Mouse (Mus musculus): ENCODE data around the gene Hoxd8.

Hoxd8 gene

DNA sequence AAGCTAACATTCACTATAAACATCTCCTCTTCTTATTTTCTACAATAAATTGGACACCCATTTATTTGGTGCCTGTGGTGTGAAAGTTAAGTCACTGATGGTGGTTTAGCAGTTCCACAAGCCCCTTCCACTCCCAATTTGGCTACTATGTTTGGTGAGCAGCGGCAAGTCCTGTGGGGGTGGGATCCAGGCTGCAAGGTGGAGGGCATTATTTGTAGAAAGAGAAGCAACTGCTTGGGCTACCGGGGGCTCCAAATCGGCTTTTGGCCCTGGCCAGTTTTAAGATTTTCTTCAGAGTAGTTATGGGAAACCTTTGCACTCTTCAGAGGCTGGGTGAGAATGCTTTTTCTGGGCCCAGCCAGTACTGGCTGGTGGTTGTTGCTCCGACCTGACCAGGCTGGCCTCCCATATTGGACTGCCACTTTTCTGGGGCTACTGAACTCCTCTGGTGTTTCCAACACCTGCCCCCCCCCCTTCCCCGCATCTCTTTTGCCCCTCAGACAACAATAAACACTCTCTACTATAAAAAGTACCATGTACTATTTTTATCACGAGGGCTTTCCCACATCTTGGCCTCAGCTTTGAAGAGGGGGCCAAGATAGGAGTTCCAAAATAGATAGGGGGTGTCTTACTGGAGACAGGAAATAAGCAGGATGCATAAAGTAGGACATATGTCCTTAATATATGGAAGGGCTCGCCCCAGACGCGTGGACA lies 27.5 kb downstream of the Hoxd8 start:
- no peak for ATAC-seq (ENCODE audit: insufficient number of reproducible peaks, low FRiP score, low TSS enrichment)

DNA sequence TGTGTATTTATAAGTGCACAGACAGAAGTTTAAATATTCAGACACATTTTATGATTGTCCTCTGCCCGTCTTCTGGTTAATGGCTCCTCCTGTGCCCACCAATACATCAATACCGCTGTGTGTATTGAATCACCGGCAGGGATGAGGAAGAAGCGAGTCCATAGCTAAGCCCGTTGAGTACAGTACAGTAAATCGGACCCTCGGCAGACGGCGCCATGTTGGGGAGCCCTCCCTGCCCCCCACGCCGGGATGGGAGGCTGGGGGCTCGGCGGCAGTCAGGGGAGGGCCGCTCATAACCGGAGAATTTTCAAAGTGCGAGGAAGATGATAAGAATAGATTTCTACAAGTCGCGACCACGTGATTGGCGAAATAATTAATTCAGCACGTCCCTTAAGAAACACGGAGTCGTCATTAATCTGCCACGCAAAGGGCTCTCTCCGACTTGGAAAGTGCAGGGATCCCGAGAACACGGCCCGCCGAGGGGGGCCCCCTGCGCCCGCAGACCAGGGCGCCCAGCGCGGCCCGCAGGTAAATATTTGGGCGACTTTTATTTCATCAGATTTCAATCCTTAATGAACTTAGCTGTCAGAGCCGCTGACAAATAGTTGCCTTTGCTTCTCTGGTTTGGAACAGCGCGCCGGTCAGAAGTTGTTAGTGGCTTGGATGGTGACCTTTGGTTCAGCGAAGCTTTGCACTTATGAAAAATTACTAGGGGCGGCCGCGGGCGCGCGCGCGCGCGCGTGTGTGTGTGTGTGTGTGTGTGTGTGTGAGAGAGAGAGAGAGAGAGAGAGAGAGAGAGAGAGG lies 28.3 kb downstream of the Hoxd8 start:
- ATAC-seq (ENCODE audit: insufficient number of reproducible peaks, low FRiP score, low TSS enrichment) = no peak

DNA sequence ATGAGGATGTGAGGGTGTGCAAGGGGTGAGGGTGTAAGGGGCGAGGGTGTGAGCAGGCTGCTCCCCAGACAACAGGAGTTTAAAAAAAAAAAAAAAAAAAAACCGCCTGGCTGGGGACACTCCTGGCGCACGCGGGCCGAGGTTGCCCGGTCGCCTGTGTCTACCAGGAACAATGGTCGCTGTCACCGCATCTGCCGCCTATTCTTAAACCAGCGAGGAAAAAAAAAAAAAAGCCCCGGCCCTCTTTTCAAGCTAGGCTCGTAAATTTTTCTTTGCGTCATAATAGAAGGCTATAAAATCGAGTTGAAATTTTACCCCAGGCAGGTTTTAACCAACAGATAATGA lies 28.9 kb downstream of the Hoxd8 start:
- ATAC-seq (ENCODE audit: insufficient number of reproducible peaks, low FRiP score, low TSS enrichment) = no peak

DNA sequence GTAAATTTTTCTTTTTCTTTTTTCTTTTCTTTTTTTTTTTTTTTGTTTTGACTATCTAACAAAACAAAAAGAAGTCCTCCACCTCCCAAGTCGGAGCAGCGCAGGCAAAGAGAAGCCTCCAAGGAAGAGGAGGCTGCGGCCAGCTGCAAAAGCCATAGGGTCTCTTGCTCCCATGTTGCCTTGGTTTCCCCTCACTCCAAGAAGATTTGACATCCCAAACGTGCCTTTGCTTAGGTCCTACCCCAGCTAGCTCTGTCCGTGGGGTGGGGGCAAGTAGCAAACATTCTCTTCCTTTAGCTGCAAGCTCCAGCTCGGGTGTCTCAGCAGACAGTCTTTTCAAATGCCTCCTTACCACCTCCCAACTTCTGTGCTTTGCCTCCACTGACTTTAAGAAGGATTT lies 29.4 kb downstream of the Hoxd8 start:
- ATAC-seq (ENCODE audit: insufficient number of reproducible peaks, low FRiP score, low TSS enrichment) = no peak

DNA sequence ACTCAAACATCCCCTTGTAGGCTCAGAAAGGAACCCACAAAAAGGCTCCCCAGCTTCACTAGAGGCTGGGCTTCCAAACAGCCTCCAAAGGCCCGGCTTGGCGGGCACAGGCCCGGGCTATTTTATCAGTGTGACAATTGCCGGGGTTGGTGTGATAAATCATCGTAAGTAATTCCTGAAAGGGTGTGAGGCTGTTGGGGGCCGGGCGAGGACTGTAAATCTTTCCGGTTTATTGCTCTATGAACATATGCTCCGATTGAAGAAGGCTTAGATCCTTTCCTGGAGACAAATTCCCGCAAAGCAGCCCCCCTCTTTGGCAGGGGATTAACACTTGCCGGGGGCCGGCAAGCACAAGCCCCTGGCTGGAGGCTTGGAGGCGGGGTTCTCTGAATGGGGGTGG lies 30.0 kb downstream of the Hoxd8 start:
- ATAC-seq (ENCODE audit: insufficient number of reproducible peaks, low FRiP score, low TSS enrichment) = no peak

DNA sequence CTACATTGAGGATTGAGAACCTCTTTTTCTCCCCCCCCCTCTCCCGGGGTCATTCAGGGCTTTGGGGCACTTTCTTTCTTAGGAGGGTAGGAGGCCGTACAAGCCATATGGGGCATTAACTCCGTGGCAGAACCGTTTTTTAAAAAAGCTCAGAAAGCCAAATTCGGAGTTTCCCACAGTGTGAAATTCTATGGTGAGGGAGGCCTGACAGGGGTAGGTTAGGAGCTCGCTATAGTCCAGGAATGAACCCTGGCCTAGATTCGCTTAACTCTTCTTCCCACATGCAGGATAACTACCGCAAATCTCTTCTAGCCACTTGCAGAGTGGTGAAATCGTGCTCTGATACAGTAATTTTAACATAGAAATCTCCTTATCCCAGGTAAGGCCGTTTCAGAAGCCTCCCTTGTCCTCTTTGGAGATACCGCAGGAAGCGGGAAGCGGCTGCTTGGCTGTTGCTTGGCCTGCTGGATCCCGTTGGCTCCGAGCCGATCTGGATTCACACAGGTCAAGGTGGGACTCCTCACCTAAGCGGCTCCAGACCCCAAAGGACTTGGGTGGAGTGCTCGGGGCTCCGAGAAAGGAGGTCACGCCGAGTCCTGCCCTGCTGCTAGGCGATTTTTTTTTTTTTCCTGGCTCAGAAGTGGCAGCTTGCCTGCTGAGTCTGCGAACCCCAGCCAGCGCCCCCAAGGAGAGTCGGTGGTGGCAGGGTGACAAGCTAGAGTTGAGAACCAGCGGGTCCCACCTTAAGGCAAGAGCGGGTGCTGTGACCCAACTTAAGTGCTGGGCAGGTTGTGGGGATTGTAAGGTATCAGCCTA lies 30.8 kb downstream of the Hoxd8 start:
- ATAC-seq (ENCODE audit: insufficient number of reproducible peaks, low FRiP score, low TSS enrichment) = no peak

DNA sequence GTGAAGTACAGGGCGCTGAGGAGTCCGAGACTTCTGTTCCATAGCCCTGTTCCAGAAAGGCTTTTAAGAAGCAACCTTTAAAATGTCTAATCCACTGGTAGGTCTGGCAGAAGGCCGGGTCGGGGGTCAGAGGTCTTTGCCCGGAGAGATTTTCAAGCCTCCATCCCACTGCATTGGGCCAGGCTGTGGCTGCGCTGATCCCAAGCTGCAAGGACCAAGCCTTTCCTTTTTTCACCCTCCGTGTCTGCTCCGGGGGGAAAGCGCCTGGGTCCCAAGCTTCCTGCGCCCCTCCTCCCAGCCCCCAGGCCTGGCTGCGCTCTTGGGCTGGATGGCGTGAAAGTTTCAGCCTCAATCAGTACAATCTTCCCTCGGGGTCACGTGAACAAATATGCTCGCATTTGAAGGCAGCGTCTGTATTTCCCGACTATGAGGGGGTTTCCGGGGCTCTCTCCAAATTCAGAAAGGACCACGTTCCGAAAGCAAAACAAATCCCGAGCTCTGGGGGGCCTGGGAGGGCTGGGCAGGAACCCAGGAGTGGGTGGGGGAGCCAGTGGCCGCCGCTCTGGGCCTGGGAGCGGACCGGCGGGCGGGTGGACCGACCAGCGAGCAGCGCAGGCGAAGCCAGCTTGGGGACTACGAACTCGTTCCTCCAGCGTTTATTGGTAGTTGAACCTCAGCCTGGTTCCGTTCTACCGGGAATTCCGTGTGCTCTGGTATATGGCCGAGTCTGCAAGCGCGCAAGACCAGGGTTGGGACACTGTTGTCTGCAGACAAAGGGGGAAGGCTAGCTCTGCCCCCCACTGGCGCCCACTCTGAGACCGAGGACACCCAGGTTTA lies 31.7 kb downstream of the Hoxd8 start:
- no peak for ATAC-seq (ENCODE audit: insufficient number of reproducible peaks, low FRiP score, low TSS enrichment)

DNA sequence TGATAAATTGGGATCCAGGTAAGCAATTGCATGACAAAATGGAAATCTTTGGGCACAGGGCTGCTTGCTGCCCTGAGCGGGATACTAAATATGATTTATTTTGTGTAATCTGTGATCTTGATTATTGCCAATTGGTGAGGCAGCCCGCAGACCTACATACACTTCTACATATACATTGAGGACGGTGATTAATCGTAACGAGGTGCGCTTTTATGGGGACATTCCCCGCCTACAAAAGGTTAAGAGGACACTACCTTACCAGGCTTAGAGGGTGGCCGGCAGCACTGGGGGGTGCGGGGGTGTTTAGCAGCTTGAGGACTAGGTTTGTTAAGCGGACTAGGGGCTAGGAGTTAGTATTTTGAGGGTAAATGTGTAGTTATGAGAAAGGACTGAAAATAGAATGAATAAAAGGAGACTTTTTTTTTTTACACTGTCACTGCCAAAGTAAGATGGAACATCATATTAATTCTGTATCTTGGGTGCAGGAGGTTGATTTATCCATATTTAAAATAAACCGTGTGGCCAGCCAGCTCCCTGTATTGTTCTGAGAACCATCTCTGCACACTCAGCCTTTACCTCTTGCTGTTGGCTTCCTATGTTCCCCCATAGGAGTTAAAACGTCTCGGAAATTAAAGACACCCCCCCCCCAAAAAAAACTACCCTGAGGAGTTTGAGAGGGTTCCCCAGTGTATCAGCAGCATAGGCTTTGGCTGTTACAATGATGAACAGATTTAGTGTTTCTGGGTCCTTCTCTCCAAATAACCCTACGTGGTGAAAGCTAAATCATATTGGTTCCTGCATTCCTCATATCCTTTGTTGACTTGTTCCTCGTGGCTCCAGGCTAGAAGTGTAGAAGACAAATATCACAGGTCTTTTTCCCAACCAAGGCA lies 32.5 kb downstream of the Hoxd8 start:
- no peak for ATAC-seq (ENCODE audit: insufficient number of reproducible peaks, low FRiP score, low TSS enrichment)

DNA sequence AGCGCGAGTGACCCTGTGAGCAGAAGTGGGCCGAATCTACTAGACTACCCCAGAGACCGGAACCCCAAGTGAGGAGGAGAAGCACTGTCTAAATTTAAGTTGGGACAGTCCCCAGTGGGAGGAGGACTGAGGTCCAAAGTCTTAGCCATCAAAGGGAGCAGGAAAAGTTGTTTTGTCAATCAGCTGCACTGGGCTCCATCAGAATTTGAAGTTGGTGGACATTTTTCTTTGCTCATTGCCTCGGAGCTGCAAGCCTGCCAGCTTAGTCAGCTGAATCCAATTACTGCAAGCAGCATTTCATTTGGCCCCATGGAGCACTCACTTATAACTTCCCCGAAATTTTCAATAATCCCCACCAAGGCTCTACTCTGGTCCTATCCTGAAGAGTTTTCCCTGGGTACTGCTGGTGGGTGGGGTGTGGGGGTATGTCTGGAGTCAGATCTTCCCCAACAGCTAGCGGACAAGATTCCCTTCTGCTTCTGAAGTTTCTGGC lies 33.2 kb downstream of the Hoxd8 start:
- no peak for ATAC-seq (ENCODE audit: insufficient number of reproducible peaks, low FRiP score, low TSS enrichment)

DNA sequence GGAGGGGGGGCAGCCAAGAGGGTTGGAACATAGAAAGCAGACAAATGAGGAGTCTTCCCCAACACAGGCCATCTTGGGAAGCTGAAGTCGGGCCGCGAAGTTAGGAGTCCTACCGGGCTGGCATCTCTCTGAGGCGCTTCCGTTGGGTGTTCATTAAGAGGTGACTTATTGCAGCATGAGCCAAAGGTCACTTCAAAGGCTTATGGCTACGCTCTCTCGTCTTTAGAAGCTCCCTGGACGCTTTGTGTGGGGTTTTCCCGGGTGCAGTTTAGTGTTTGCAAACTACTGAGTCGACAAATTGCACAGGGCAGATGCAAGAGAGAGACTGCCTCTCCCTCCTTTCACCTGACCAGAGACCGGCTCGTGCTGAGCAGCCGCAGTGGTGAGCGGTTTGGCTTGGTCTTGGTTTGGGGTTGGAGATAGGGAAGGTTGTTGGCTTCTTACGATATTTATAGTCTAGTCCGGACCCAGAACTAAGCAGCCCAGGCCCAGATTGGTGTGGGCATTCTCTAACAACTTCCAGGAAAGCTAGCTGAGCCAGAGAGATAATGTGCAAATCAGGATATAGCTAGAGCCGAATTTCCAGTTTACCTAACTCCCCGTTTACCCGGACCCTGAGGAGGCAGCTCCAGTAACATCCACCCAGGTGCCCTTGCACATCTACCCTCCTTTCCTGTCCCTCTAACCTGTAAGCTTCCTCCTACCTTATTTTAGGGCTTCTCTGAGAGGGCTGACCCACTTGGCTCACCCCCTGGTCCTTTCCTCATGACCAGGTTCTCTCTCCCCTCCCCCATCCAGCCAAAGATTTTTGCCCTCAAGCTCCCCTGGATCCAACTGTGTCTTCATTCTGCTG lies 34.4 kb downstream of the Hoxd8 start:
- no peak for ATAC-seq (ENCODE audit: insufficient number of reproducible peaks, low FRiP score, low TSS enrichment)

DNA sequence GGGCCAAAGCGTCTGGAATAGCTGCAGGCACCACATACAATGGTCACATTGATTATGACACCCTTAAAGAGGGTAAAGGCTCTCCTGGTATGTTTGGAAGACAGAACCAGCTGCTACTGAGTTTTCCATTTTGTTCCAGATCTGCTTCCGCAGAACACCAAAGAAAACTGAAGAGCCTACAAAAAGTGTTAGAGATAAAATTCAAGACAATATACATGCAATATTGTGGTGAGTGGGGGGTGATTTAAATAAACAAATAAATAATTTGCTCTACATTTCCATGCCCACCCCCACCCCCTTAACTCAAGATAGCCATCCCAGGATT lies 35.0 kb downstream of the Hoxd8 start:
- no peak for ATAC-seq (ENCODE audit: insufficient number of reproducible peaks, low FRiP score, low TSS enrichment)

DNA sequence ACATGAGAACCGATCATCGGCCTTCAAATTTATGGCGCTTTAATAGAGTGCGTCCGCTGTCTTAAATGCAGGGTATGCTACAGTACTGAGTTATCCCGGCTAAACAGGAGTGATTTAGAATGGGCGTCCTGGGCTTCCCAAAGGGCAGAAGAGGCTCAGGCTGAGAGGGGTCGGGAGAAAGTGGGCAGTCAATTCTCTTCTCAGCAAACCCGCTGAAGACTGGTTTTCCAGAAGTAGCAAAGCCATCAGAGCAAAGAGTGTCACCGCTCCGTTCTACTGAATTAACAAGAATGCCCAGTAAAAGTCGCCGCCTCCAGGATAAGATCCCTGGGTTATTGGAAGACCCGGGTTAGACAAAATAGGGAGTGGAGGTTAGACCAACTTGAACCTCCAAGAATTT lies 35.5 kb downstream of the Hoxd8 start:
- no peak for ATAC-seq (ENCODE audit: insufficient number of reproducible peaks, low FRiP score, low TSS enrichment)

DNA sequence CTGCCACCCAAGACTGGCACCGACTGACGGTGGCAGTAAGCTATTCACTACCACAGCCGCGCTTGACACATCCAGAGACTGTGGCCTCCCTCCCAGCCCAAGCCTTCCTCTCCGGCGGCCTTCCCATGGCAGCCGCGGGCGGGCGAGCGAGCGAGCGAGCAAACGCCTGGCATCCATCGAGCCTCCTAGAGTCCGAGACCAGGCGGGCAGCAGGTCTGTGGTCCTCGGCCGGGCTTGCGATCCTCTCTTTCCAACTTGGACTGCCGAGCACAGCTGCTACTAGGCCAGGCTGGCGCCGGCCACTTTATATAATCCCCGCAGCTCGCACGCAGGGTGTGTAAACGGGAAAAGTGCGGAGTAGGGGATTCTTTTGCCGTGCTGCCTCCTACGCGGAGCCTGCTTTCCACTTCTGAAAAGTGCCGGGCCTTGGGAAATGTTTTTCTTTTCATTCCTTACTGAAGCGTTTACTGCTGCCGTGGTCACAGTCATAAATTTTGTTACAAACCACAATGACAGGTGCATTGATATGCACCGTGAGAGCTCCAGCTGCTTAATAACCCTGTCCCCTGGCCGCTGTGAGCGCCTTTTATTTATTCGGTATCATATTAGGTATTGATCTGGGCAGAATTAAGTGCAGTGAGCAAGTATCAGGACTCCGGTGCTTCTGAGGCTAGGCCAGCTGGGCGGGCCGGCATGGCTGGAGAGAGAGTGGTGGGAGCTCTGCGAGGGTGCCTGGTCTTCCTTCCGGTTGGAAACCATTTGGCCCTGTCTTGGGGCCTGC lies 36.1 kb downstream of the Hoxd8 start:
- no peak for ATAC-seq (ENCODE audit: insufficient number of reproducible peaks, low FRiP score, low TSS enrichment)

DNA sequence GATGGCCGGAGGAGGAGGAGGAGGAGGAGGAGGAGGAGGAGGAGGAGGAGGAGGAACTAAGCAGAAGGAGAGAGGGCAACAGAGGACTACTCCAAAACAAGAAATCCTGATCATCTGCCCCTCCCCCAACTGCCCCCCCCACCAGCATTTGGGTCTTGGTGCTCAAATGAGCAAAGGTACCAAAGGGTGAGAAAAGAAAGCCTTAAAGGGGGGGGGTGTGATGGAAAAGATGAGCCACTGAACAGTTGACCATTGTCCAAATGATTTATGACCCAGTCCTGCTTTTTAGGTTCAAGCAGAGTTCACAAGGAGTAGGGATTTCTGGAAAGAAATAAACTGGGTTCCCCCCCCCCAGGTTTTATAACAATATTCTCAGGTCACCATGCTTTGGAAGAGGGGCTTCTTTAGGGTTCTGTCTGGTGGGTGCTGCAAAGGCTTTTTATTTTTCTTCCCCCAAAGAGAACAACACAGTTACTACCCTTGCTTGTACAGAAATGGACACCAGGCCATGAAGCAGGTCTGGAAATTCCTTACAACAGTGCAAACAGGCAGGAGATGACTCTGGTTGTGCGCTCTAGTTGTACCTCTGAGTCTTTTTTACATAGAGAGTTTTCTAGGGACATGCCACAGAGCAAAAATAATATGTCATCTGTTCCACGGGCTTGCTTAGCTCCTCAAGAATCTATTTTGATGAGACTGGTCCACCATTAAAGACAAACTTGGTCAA lies 37.0 kb downstream of the Hoxd8 start:
- ATAC-seq (ENCODE audit: insufficient number of reproducible peaks, low FRiP score, low TSS enrichment) = no peak

DNA sequence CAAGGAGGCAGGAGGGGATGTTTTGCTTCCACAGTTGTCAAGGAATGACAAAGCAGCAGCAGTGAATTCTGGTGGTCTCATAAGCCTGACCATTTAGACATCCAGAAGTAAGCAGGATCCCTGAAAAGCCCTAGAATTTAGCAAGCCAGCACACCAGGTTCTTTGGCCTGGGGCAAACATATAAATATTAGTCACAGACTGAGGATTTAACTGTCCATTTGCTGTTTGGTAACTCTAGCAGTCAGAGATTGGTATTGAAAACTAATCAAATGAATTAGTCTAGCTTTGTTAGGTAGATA lies 37.5 kb downstream of the Hoxd8 start:
- no peak for ATAC-seq (ENCODE audit: insufficient number of reproducible peaks, low FRiP score, low TSS enrichment)

DNA sequence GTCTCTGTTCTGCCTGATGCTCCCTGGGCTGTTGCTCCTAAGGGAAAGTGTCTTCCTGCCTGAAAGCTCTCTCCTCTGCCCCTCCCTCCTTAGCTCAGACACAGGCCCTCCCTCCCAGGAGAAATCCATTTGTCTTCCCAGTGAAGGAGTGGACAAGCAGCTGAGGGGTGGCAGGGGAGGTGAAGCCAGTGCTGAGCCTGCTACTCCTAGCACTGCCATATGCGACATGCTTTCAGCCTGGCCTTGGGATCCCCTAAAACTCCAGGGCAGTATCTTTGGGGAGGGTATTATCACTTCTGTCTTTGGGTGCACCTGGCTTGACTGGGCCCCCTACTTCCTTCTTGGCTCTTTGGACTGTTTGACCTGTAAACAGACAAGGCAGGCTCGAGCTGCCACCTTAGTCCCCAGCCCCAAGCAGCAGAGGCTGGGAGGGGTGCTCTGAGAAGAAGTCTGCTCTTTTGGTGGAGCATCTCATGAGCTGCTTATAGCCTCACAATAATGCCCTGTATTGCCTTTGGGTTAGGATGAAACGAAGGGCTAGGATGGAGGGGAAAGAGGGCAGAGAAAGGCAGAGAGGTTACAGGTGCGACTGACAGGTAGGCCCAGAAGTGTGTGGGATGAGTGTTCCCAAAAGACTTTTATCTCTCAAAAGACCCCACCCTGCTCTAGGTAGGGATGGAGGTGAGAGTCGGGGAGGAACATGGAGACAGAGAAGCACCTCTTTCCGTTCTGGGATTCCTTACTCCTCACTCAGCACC lies 41.3 kb downstream of the Hoxd8 start:
- ATAC-seq (ENCODE audit: insufficient number of reproducible peaks, low FRiP score, low TSS enrichment) = no peak

All from cerebellum, adult (tissue).